Mouse (Mus musculus): ENCODE data around the gene Ndufaf2.

DNA sequence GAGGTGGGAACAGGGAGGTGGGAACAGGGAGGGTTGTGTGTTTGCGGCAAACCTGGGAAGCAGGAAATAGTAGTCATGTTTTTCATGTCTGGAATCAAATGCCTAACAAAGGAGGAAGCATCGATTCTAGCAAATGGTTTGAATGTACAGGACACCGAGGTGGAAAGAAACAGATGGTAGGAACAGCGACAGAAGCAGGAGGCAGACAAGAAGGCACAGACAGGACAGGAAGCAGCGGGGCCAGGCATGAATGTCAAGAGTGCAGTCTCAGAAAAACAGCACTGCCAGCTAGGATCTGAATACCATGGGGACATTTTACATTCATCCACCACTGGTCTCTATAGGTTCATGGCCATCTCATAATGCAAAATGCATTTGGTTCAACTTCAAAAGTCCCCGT, 37.1 kb upstream of the Ndufaf2 start:
- TF ChIP-seq CTCF (IDR thresholded peaks at IDR 0.05; ENCODE audit: extremely low read depth, insufficient read length, insufficient replicate concordance, low read depth, low read length) (no peak), POLR2A (IDR thresholded peaks at IDR 0.05; ENCODE audit: low read depth, low read length) (no peak)

All from small intestine, adult 2 months (tissue).